Mouse (Mus musculus): ENCODE data around the gene Olfr1278.
"Not testable (repeated sequence)": the region's sequence is repeated elsewhere in the genome, so short reads cannot be mapped to it uniquely, and the experiment has no call there.

The Olfr1278 gene

DNA sequence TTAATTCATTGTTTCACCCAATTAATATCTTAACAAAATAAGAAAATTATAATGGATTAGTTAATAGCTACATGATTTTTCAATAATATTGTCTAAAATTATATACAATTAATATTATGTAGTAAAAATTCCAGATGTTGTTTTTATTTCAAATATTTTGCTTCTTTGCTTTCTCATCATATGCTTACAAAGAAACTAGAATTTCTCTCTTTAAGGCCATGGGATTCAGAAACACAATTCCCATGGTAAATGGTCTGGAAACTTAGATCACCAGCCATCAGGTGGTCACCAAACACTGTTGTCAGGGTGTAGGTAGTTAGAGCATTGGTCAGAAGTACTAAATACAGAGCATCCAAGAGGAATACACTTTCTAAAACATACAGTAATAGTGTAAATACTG, at the start of gene Olfr1278:
Gene Olfr1278 (plus strand): TSS at position 301 of the 400 bp plus-strand sequence.
- DNase-seq (ENCODE audit: low spot score in 2 of 2) = no peak

DNA sequence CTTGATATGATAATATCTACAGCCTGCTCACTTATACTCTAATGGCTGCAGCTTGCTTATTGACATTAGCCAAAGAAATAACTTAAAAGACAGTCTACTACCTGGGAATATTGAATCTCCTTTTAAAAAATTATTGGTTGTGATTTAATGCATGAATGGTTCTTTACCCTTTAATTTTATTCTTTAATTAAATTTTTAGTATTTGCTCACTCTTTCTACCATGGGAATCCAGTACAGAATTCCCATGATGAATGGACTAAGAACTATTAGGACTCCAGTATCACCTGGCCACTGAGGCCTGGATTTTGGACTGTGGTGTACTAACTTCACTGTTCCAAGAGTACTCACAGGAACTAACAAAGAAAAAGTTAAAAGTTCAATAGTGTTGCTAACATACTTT, 35.7 kb upstream of the Olfr1278 start, which contains the start of gene Olfr1276:
Gene Olfr1276 (plus strand): TSS at position 301 of the 400 bp plus-strand sequence.
- no peak for DNase-seq (ENCODE audit: low spot score in 2 of 2)

DNA sequence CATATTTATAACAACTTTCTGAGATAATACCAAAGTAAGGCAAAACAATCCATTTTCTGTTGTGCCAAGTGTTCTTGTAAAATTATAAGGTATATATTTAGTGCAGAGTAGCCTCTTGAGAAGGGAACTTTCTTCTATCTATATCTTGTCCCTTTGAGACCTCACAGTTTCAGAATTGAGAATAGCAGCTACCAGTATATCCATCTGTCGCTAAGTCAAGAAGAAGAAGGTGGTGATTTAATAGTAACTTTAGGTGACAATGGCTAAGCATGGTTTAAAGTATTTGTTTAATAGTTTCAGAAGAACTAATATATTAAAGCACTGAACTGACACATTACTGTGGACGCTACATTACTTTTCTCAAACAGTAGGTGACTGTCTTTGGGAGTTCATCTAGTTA, 15.9 kb upstream of the Olfr1278 start, which contains the start of gene Olfr1277:
Gene Olfr1277 (minus strand): TSS at position 101 of the 400 bp plus-strand sequence.
- no peak for DNase-seq (ENCODE audit: low spot score in 2 of 2)

DNA sequence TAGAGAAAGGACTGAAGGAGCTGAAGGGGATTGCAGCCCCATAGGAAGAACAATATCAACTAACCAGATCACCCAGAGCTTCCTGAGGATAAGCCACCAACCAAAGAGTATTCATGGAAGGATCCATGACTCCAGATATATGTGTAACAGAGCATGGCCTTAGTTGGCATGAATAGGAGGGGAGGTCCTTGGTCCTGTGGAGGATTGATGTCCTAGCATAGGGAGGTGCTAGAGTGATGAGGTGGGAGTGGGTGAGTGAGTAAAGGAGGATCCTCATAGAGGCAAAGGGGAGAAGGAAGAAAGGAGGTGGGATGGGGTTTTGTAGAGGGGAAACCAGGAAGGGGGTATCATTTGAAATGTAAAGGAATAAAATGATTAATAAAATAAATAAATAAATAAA, 8.6 kb downstream of the Olfr1278 start:
- DNase-seq (ENCODE audit: low spot score in 2 of 2) = no peak

DNA sequence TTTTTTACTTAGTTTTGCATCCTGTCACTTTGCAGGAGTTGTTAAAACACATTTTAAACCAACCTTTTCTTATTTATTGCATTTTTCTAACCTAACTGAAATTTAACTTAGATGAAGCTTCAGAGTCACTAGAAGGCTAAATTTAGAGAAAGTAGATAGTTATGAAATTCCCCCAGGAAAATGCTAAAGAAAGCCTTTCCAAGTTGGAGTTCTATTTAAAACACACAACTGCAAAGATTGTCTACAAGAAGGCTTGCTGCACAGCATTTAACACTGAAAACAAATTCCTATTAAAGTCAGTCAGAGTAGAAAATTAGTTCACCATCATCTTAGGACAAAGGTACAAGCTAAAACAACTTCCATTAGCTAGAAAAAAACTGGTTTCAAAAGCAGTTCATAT, 10.4 kb downstream of the Olfr1278 start, which contains the start of gene Olfr1279:
Gene Olfr1279 (plus strand): TSS at position 262 of the 400 bp plus-strand sequence.
- no peak for DNase-seq (ENCODE audit: low spot score in 2 of 2)

DNA sequence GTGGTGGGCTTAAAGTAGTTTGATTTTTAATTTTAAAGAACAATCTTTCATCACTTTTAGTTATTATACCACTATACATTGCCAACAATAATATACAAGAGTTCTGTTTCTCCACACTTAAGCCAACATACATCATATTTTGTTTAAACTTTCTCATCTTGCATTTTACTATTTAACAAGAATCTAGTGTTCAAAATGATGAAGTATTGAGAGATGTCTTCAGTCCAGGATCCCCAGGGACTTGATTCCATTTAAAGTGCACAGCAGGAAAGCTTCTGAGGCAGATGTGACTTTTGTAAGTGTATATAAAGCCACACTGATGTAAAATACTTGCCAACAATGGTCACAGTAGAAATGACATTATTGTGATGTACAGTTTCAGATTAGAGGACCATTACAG, 23.8 kb downstream of the Olfr1278 start, which contains the start of gene Olfr1280:
Gene Olfr1280 (plus strand): TSS at position 301 of the 400 bp plus-strand sequence.
- no peak for DNase-seq (ENCODE audit: low spot score in 2 of 2)

DNA sequence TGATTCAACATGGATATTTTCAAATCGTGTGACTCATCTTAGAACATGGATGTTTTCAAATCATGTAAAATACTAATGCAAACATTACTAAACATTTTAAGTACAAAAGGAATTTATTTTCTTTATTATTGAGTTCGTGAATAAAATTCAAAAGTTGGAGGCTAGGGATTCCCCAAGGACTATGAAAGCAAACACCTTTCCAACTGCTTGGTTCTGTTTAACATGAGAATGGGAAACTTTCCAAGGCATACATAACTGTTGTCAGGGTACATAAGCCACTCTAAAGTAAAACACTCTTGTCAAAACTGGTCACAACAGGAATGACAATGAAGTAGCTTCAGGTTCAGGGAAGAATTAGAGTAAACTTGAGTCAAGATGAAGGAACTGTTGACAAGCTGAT, 36.3 kb downstream of the Olfr1278 start, which contains the start of gene Olfr1281:
Gene Olfr1281 (plus strand): TSS at position 301 of the 400 bp plus-strand sequence.
- no peak for DNase-seq (ENCODE audit: low spot score in 2 of 2)

DNA sequence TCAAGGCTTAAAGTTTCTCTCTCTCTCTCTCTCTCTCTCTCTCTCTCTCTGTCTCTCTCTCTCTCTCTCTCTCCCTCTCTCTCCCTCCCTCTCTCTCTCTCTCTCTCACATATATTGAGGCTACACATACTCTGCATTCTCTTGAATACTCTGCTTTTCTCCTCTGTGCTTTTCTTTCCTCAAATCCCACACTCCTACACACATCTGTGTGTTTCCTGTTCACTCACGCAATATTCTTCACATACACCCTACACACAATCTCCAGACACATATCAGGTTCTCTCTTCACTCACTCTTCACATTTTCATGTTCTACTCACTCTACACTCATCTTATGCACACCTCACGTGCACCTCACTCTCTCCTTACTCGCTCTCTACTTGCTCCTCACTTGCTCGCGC, 43.8 kb downstream of the Olfr1278 start:
- DNase-seq (ENCODE audit: low spot score in 2 of 2) = not testable (repeated sequence)

DNA sequence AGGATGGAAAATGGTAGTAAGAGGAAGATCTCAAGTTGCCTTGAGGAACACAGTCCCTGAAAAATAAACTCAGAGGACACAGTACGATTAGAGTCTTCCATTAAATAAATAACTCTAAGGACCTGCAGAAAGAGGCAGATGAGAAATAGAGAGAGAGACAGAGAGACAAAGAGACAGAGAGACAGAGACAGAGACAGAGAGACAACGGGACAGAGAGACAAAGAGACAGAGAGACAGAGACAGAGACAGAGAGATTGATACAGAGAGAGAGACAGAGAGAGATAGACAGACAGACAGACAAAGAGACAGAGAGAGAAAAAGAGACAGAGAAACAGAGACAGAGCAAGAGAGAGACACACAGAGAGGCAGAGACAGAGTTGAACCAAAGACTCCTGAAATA, 46.0 kb downstream of the Olfr1278 start, which contains the start of gene Olfr1282:
Gene Olfr1282 (minus strand): TSS at position 101 of the 400 bp plus-strand sequence.
- DNase-seq (ENCODE audit: low spot score in 2 of 2) = no peak

All from spleen, postnatal 14 days (tissue).